Mouse (Mus musculus) embryonic fibroblast, embryonic 13.5 days (primary cell): ENCODE measurements at regions not wholly inside any gene's neighbourhood (a gene's known extent, or its start where the extent isn't known, plus 50 kb on each side); places are given as distances from the start of the nearest gene placed in this dataset.

Experiments used
- H3K27ac ChIP-seq: 2 replicates; pipeline ENCODE4 v1.5.1; 2012; ENCODE audit warnings: low read length, control low read depth, inconsistent platforms; ENCODE audit not compliant: insufficient read depth
- H3K4me1 ChIP-seq: 2 replicates; pipeline ENCODE4 v1.6.1; 2011; ENCODE audit warnings: low read length; ENCODE audit not compliant: control insufficient read depth, insufficient read depth
- H3K4me3 ChIP-seq: 2 replicates; pipeline ENCODE4 v1.5.1; 2011; ENCODE audit warnings: mild to moderate bottlenecking, control low read depth, low read length; ENCODE audit not compliant: insufficient read depth
- CTCF ChIP-seq: IDR thresholded peaks from 2 replicates; pipeline ENCODE4 v1.5.1; 2011; ENCODE audit warnings: mild to moderate bottlenecking, control low read depth, low read length, moderate library complexity, borderline replicate concordance; ENCODE audit not compliant: insufficient read depth
- POLR2A ChIP-seq: IDR thresholded peaks from 2 replicates; pipeline ENCODE4 v1.6.1; 2011; ENCODE audit warnings: low read depth, mild to moderate bottlenecking, control low read depth, low read length, moderate library complexity

DNA sequence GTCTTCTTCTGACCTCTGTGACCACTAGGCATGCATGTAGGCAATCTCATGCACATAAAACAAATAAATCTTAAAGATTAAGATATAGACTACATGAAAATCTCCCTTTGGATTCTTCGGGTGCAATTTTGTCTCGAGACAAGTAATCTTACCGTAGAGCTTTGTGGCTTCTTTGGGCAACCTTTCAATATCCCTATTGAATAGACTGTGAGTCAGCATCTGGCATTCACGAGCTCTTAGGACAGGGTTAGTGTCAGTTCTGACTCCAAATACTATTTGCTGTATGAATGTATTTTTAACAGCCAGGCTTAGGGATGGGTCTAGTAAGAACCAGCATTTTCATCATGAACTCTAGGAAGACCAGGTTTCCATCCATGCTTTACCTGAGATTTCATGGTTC lies 208.7 kb upstream of the Pik3r1 start:
- no peaks in the 10 kb centered on the region; the same call in 1 of the 2 replicates for H3K4me1 ChIP-seq
- TF ChIP-seq CTCF = no peak
- no peak for TF ChIP-seq POLR2A
- no peak overlapping the region for H3K4me3 ChIP-seq
- H3K27ac ChIP-seq = peak overlapping the region; percentile 52

DNA sequence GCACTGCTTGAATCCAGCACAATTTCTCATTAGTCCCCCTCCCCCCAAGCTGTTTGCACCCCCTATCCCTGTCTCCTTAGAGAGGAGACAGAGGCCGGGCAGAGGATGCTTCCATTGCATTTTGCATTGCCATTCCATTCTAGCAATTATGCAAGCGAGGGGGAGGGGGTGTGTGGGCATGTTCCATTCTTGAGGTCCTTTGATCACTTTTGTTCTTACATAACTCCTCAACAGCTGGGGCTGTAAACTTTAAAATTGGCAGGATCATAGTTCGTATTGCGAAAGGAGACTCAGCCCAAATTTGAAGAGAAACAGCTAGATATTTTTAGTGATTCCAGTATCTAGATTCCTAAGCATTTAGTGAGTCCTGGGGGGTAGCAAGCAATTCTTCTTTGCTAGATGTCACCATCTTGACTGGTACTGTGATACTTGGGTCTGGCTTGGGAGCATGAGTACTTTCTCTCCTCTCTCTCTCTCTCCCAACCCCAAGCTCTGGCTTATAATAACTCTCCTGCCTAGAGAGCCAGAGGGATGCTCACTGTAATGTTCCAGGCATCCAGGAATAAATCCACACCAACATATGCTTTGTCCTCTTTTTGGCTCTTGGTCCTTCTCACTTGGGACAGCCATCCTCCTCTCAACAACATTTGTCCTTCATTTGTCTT lies 212.3 kb upstream of the Pik3r1 start:
- Histone ChIP-seq H3K27ac (peak overlapping the region; percentile 11; the same call in 1 of the 2 replicates), H3K4me1 (no peaks in the 10 kb centered on the region; the same call in 1 of the 2 replicates), H3K4me3 (no peak overlapping the region)
- TF ChIP-seq POLR2A = no peak
- TF ChIP-seq CTCF = no peak

DNA sequence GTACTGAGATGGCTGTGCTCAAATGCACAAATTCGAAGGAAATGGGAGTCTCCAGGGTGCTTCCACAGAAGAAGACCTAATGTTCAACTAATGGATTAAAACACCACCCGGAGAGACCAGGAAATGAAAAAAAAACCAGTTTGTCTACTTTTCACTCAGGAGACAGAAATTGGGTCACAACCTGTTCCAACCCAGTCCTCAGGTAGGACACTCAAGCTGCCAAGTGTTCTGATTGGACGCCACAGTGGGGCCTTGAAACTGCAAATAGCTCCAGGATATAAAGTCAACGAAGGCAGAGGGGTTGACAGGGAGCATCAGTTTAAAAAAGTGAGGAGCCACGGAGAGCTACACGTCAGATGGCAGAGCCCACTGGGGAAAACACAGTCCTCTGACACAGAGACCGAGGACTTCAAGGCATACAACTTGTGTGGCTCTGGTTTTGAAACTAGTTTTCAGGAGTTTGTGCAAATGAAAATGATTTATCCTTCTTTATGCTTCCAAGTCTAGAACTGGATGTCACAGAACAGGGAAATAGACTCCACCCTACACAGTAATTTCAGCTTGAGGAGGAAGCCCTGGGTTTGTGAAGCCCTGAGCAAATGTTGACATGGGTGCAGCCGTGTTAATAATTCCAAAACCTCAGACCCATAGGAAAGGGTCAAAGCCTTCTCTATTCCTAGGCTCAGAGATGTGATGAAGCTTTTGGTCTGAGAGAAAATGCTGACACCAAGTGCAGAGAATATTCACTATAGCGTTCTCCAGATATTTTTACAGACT lies 220.8 kb upstream of the Pik3r1 start:
- Histone ChIP-seq H3K4me3 (no peak overlapping the region), H3K4me1 (no peaks in the 10 kb centered on the region), H3K27ac (no peak overlapping the region)
- TF ChIP-seq POLR2A (no peak), CTCF (no peak)

DNA sequence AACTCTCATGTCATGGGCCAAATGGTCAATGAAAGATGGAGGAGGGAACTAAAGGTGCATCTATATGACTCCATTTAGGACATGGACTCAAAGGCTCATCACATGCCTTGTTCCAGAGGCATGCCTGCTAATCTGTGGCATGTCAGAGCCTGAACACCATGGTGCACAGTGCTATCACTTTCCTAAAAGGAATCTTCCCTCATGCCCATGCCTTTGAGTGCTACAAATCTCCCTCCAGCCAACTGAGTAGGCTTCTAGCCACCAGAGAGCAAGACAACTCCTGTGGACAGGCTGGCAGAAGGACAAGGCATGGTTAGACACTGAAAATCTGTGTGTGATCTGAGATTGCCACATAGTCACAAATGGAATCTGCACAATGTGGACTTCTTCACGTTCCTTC lies 223.7 kb upstream of the Pik3r1 start:
- TF ChIP-seq CTCF = no peak
- TF ChIP-seq POLR2A = no peak
- Histone ChIP-seq H3K27ac (no peak overlapping the region), H3K4me1 (no peaks in the 10 kb centered on the region), H3K4me3 (no peak overlapping the region)

- H3K4me1 ChIP-seq = no peaks in the 10 kb centered on the region
- no peak overlapping the region for H3K4me3 ChIP-seq
- H3K27ac ChIP-seq = no peak overlapping the region
- TF ChIP-seq POLR2A = no peak
- TF ChIP-seq CTCF = no peak
These were observed 226.8 kb upstream of the Pik3r1 start for GRCm38 (mm10) chr13:101994779-101995178.

- H3K4me1 ChIP-seq = no peaks in the 10 kb centered on the region
- TF ChIP-seq CTCF = no peak
- no peak for TF ChIP-seq POLR2A
These were observed 227.5 kb upstream of the Pik3r1 start for GRCm38 (mm10) chr13:101995529-101995928.

GRCm38 (mm10) chr13:101996144-101996543 lies 228.1 kb upstream of the Pik3r1 start:
- Histone ChIP-seq H3K4me3 (no peak overlapping the region), H3K4me1 (no peaks in the 10 kb centered on the region), H3K27ac (no peak overlapping the region)
- TF ChIP-seq POLR2A (no peak), CTCF (no peak)

More at GRCm38 (mm10) chr13:101995529-101995928, 227.5 kb upstream of the Pik3r1 start:
- Histone ChIP-seq H3K4me3 (no peak overlapping the region), H3K27ac (no peak overlapping the region)

DNA sequence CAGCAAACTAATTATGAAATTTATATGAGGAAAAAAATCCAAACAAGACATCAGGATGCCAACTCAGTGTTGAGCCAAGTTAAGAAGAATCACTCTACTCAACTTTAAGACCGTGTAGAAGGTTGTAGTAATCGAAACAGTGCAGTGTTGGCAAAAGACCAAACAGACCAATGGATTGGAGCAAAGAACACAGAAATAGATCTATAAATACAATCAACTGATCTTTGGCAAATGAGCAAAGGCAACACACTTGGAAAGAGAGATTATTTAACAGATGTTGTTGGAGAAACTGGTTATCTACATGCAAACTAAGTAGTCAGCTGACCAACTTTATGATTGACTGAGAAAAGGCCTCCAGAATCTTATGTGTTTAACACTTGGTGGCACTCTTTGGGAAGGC lies 229.4 kb upstream of the Pik3r1 start:
- Histone ChIP-seq H3K4me1 (no peaks in the 10 kb centered on the region), H3K4me3 (no peak overlapping the region), H3K27ac (no peak overlapping the region)
- TF ChIP-seq POLR2A (no peak), CTCF (no peak)

DNA sequence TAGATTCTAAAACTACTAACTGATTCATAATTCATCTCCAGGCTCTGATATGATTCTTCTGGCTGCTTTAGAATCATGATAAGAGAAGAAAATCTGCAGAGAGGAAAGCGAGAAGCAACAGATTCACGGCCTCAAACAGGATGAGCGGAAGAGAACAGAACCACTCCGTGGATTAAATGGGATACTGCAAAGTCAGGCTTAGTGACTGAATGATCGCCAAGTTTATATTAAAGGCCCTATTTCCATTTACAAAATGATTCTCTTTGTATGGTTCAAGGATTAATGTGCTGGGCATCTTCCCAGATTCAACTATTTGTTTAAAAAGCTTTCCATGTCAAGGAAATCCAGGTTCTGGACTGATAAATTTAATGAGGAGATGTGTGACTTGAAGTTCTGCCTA lies 238.5 kb upstream of the Pik3r1 start:
- TF ChIP-seq POLR2A (no peak), CTCF (no peak)
- H3K4me3 ChIP-seq = no peak overlapping the region
- H3K4me1 ChIP-seq = no peaks in the 10 kb centered on the region
- H3K27ac ChIP-seq = no peak overlapping the region

DNA sequence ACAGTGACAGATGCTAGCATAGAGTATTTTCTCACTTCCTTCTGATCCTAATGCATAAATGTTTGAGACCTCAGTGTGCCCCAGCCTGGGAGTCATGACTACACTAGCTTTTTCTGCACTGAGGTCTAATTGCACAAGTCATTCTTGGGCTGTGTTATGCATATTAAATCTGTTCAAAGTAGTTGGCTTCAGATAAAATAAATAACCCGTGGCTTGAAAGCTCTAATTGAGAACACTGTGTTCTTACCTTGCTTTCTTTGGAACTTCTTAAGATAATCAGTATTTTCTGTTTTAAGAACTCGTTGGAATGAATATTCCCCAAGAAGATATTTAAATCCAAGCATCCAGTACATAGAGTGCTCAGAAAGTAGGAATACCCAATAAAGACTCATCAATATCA lies 243.9 kb upstream of the Pik3r1 start:
- Histone ChIP-seq H3K4me3 (no peak overlapping the region), H3K4me1 (no peaks in the 10 kb centered on the region)

More for the DNA sequence above, 243.9 kb upstream of the Pik3r1 start:
- no peak for TF ChIP-seq POLR2A
- TF ChIP-seq CTCF = no peak
- H3K27ac ChIP-seq = no peak overlapping the region
